Mouse (Mus musculus) limb, embryonic 14.5 days (tissue): ENCODE measurements around the gene Il4ra. TPM values are rescaled to one million over a fixed set of nuclear protein-coding genes. Genes with fewer than 3 reads are reported as not detected.

Experiments used
- ATAC-seq: fragments of 200-750 bp; cut with Nextera tagmentation; 2 replicates; pipeline ENCODE4 v1.8.0; 2017; ENCODE audit warnings: low read depth, moderate number of reproducible peaks, moderate TSS enrichment; ENCODE audit not compliant: low FRiP score
- DNase-seq: peaks from one replicate; pipeline ENCODE4 v3.0.0-alpha.2; 2015; ENCODE audit warnings: low spot score
- H3K27ac ChIP-seq: fragments of 300-500 bp; sonication (generic); replicated peaks from 2 replicates; pipeline ENCODE4 v1.5.1; 2014; ENCODE audit warnings: low read depth, mild to moderate bottlenecking, low read length, moderate library complexity, mixed read lengths
- H3K27me3 ChIP-seq: fragments of 300-500 bp; sonication (generic); 2 replicates; pipeline ENCODE4 v1.6.1; 2014; ENCODE audit warnings: low read length, mixed read lengths; ENCODE audit not compliant: control insufficient read depth, insufficient read depth
- H3K36me3 ChIP-seq: fragments of 300-500 bp; sonication (generic); 2 replicates; pipeline ENCODE4 v1.6.1; 2014; ENCODE audit warnings: mild to moderate bottlenecking, low read length, moderate library complexity, mixed read lengths; ENCODE audit not compliant: control insufficient read depth, insufficient read depth
- H3K4me1 ChIP-seq: fragments of 300-500 bp; sonication (generic); 2 replicates; pipeline ENCODE4 v1.6.1; 2014; ENCODE audit warnings: antibody characterized with exemption, low read length, mixed read lengths; ENCODE audit not compliant: control insufficient read depth, insufficient read depth
- H3K4me2 ChIP-seq: fragments of 300-500 bp; sonication (generic); replicated peaks from 2 replicates; pipeline ENCODE4 v1.6.1; 2014; ENCODE audit warnings: low read depth, mild to moderate bottlenecking, low read length, moderate library complexity; ENCODE audit not compliant: severe bottlenecking
- H3K4me3 ChIP-seq: fragments of 300-500 bp; sonication (generic); replicated peaks from 2 replicates; pipeline ENCODE4 v1.5.1; 2014; ENCODE audit warnings: low read length
- H3K9ac ChIP-seq: fragments of 300-500 bp; sonication (generic); 2 replicates; pipeline ENCODE4 v1.6.1; 2014; ENCODE audit warnings: mild to moderate bottlenecking, low read depth, low read length, moderate library complexity; ENCODE audit not compliant: severe bottlenecking
- H3K9me3 ChIP-seq: fragments of 300-500 bp; sonication (generic); 2 replicates; pipeline ENCODE4 v1.6.1; 2016; ENCODE audit warnings: low read length; ENCODE audit not compliant: control insufficient read depth
- POLR2A ChIP-seq: fragments of 200-500 bp; IDR thresholded peaks from 2 replicates; pipeline ENCODE4 v1.8.0; 2012; ENCODE audit warnings: inconsistent platforms, mild to moderate bottlenecking, moderate library complexity, borderline replicate concordance; ENCODE audit not compliant: insufficient read depth, insufficient read length; ENCODE audit errors: extremely low read depth
- WGBS: fragments of 180-500 bp; shearing (Covaris S2); extraction: QIAGEN DNeasy Blood & Tissue Kit; methylation state at CpG from one replicate; pipeline ENCODE4 v1.1.7; 2014; 5-methylcytosine and 5-hydroxymethylcytosine counted together
- polyA plus RNA-seq, 2 experiments: library from polyadenylated mRNA; depleted of rRNA in 1 of 2; stranded (reverse) in 1 of 2; unstranded in 1 of 2; fragments of >200 nt; fragmentation: Nextera tagmentation in 1 of 2; extraction: Ambion mirVana in 1 of 2; gene quantifications; 2 replicates each; pipeline versions ENCODE4 v1.2.1 to v1.2.3; 2012 to 2014

Il4ra gene
- polyA plus RNA-seq, 2 experiments, result 7.3 to 8.6 TPM

DNA sequence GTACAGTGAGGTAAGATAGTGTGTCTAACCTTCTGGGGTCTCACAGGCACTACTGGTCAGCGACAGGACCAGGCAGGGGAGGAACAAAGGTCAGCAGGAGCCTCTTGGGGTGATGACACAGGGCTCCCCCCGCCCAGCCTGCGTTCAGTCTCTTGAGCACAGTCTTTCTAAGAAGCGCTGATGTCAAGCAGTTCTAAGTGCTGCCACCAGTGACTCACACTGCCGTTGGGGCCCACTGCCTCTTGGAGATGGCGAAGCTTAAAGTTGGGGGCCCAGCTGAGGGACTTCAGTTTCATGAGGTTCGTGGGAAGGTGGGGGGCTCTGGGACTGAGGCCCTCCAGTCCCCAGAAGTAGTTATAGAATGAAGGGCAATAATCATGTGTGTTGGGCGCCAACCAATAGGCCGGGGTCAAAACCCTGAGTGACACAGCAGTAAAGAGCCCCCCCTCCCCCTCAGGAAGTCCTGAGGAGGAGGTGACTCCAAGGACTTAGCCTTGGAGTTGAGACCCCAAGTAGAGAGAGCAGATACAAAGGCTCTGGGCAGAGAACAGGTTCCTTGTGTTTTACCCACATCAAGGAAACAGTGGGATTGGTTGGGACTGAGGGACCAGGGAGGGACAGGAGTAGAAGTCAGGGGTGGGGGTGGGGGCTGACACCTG is 2.7 kb downstream of the Il4ra start:
- Histone ChIP-seq H3K9ac (no peak overlapping the region), H3K27me3 (no peaks in the 10 kb centered on the region), H3K4me3 (no peak overlapping the region), H3K36me3 (no peaks in the 10 kb centered on the region), H3K9me3 (no peaks in the 10 kb centered on the region), H3K27ac (no peak overlapping the region), H3K4me1 (peaks cover 5% of the 10 kb centered on the region), H3K4me2 (no peak overlapping the region)
- DNase-seq (no peak), ATAC-seq (no peak)
- TF ChIP-seq POLR2A, result no peak
- WGBS, result 84% methylated on average over 9 of the region's 9 CpGs

DNA sequence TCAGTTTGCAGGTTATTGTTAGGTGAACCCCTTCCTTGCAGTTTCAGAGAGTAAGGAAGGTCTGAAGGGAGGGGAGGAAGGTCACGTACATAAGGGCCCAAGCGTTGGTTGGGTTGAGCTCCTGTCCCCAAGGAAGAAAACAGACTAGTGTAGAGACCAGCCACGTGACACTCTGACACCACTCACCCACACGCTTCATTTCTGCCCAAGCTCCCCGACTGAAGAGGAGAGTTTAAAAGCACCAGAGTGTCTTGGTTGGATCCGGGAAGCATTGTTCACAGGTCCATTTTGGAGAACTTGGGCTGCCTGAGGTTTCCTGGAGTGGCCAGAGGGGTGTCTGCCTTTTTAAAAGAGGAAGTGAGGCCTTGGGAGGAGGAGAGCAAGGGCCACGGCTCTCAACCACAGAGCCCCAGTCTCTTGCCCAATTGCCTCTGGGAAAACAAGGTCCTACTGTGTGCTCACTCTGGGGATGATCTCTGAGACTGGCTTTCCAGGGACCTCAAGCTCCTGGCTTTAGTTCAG is 3.5 kb downstream of the Il4ra start:
- no peak for ATAC-seq
- Histone ChIP-seq H3K36me3 (no peaks in the 10 kb centered on the region), H3K27ac (no peak overlapping the region), H3K27me3 (no peaks in the 10 kb centered on the region), H3K9ac (no peak overlapping the region), H3K9me3 (no peaks in the 10 kb centered on the region), H3K4me1 (peaks cover 5% of the 10 kb centered on the region), H3K4me2 (no peak overlapping the region), H3K4me3 (no peak overlapping the region)
- WGBS, result 78% methylated on average over 7 of the region's 7 CpGs
- DNase-seq, result no peak
- TF ChIP-seq POLR2A, result no peak

DNA sequence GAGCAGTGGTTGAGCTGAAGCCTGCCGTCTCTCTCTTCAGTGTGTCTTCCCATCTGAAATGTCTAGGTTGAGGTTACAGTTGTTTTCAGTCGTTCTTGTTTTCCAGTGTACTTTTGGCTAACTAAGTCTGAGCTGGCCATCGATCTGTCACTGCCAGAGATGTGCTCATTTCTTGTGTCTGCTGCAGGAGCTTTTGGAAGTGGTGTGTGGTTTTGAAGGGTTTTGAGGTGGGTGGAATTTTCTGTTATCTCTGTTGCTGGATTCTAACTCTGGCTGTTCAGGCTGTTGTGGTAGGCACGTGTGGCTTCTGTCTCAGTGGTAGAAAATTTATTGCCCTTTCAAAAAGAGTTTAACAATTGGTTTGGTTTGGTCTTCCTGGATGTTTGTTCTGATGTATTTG is 4.2 kb downstream of the Il4ra start:
- no peak for TF ChIP-seq POLR2A
- H3K4me1 ChIP-seq, result peaks cover 5% of the 10 kb centered on the region
- ATAC-seq (no peak), DNase-seq (no peak)
- H3K4me3 ChIP-seq, result no peak overlapping the region
- no peak overlapping the region for H3K4me2 ChIP-seq
- no peaks in the 10 kb centered on the region for H3K9me3 ChIP-seq
- WGBS, result 57% methylated on average over 4 of the region's 4 CpGs
- H3K27ac ChIP-seq, result no peak overlapping the region
- no peak overlapping the region for H3K9ac ChIP-seq
- no peaks in the 10 kb centered on the region for H3K27me3 ChIP-seq
- H3K36me3 ChIP-seq, result no peaks in the 10 kb centered on the region

DNA sequence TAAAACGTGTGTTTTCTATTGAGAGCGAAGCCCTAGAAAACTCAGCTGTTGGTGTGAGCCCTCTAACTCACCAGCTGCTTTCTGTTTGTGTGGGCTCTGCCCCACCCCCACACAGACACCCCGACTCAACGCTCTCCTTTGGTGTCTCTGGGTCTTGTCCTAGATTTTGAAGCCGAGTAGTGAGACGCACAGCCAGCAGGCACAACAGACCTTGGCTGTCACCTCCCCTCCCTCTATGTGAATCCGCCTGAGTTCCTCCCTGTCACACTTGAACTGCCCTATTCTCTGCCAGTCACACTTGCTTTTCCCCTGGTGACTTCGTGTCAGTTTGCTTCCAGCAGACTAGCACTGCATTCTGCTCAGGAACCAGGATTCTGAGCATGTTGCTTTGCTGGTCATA is 4.9 kb downstream of the Il4ra start:
- H3K36me3 ChIP-seq, result no peaks in the 10 kb centered on the region
- TF ChIP-seq POLR2A, result no peak
- no peak overlapping the region for H3K27ac ChIP-seq
- no peak overlapping the region for H3K9ac ChIP-seq
- no peaks in the 10 kb centered on the region for H3K27me3 ChIP-seq
- ATAC-seq (no peak), DNase-seq (no peak)
- H3K4me2 ChIP-seq, result no peak overlapping the region
- 0 out of 2 replicates have a peak, but pooled peaks cover under 1% of the 10 kb centered on the region for H3K4me1 ChIP-seq
- no peak overlapping the region for H3K4me3 ChIP-seq
- no peaks in the 10 kb centered on the region for H3K9me3 ChIP-seq
- 68% methylated on average over 8 of the region's 8 CpGs for WGBS

DNA sequence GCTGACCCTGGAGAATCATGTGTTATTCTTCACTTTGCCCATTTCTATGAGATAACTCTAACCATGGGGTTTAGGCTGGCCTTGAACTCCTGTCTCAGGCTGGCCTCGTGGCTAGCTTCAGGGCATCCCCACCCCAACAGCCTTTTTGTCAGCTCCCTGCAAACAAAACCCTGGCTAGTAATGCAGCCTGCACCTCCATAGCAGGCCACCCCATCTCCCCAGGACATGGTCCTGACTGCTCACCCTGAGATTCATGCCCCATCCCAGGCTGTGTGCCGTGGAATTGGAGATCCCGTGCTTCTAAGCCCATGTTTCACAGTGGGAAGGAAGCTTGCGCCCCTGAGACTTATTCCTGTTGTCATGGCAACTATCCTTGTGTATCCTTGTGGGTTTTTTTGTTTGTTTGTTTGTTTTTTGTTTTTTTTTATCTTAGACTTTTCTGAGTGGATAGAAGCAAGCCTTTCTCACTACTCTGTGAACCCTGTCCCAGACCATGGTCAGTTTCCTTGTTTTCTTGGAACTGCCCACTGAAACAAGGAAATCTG is 6.6 kb downstream of the Il4ra start:
- Histone ChIP-seq H3K27me3 (no peaks in the 10 kb centered on the region), H3K9me3 (no peaks in the 10 kb centered on the region), H3K27ac (no peak overlapping the region), H3K4me1 (peaks cover 4% of the 10 kb centered on the region; the same call in 1 of the 2 replicates), H3K36me3 (no peaks in the 10 kb centered on the region), H3K9ac (no peak overlapping the region), H3K4me2 (no peak overlapping the region), H3K4me3 (no peak overlapping the region)
- WGBS, result 68% methylated on average over 4 of the region's 4 CpGs
- ATAC-seq (no peak), DNase-seq (no peak)
- no peak for TF ChIP-seq POLR2A
